In the genomic region with DNA sequence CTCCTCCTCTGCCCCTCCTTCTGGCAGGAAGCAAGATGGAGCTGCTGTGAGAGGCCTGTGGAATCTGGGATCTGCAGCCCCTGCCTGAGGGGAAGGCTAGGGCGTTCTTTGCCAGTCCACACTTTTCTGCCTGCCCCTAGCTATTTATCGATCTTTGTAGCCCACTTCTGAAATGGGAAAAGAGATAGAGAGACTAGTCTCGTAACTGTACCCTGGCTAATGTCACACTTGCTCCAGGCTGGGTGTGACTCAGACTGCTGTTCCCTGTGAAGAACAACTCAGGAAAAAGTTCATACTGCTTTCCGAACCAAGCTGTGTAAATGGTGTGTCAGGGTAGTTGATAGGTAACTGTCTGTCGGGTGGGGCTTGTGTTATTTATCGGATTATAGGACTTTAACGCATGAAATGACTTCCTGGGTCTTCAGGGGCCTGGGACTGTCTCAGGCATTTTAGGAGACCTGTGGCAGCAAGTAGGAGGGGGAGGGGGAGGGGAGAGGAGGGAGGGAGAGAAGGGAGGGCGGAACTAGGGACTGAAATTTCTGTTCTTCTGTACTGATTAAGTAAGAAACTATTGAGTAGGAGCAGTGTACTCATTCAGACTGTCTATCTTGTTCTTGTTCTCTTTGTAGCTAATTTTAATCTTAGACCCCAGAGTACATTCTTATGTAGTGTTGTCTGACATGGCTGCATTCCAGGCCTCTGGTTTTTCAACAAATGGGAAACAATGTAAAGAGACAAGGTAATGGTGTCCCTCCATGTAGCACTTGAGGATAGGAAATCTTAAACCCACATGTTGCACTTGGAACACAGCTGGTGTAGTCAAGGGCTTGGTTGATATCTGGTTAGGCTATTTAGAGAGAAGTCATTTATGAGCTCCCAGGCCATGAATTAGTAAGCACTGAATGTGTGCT, we compare ENCODE assay signal across 8 mouse cellular contexts. TPM values are rescaled to one million over a fixed set of nuclear protein-coding genes. Genes with fewer than 3 reads are reported as not detected.
DNase-seq lines count a peak whose midpoint lies in the region; ATAC-seq and TF ChIP-seq lines count a peak whose summit lies in the region.

No protein-coding gene starts in this region.

- H3K4me2 ChIP-seq in kidney, embryonic 15.5 days = peak overlapping the region; percentile 81

- 5% methylated on average over 8 of the region's 8 CpGs for WGBS in heart, adult 2 months
- 30% methylated on average over 8 of the region's 8 CpGs for WGBS in kidney, embryonic 15.5 days

- no peak for TF ChIP-seq EP300 in ES-Bruce4 (IDR thresholded peaks at IDR 0.05; ENCODE audit: insufficient read depth, low read depth, low read length)
- TF ChIP-seq EP300 in heart, adult 2 months (IDR thresholded peaks at IDR 0.05; ENCODE audit: insufficient read depth, low read depth, low read length) = no peak

- no peak for TF ChIP-seq POLR2A in ES-Bruce4 (IDR thresholded peaks at IDR 0.05; ENCODE audit: insufficient read depth, low read length)
- TF ChIP-seq POLR2A in heart, adult 2 months (IDR thresholded peaks at IDR 0.05; ENCODE audit: insufficient read depth, low read depth, low read length) = no peak

- DNase-seq in adrenal gland, postnatal 25 days = peak; percentile 8
- peak; percentile 20 to 41 for DNase-seq in heart, adult 2 months
- DNase-seq in lung, postnatal 4 days = peak; percentile 31 to 34
- DNase-seq in urinary bladder, postnatal 10 days (ENCODE audit: low spot score) = no peak
- DNase-seq in thymus, postnatal 36 days = no peak

- TF ChIP-seq CTCF in ES-Bruce4 (IDR thresholded peaks at IDR 0.05; ENCODE audit: low read depth, low read length) = no peak
- no peak for TF ChIP-seq CTCF in heart, adult 2 months (IDR thresholded peaks at IDR 0.05)

- H3K4me1 ChIP-seq in ES-Bruce4 (ENCODE audit: control insufficient read depth, insufficient read depth, low read length) = no peaks in the 10 kb centered on the region
- H3K4me1 ChIP-seq in heart, adult 2 months (ENCODE audit: control insufficient read depth, insufficient read depth, low read length) = peaks cover 6% of the 10 kb centered on the region
- H3K4me1 ChIP-seq in kidney, embryonic 15.5 days = peaks cover 27% of the 10 kb centered on the region

- no peaks in the 10 kb centered on the region for H3K27me3 ChIP-seq in ES-Bruce4 (ENCODE audit: control insufficient read depth, insufficient read depth, low read length, poor library complexity, severe bottlenecking)
- no peaks in the 10 kb centered on the region; the same call in 1 of the 2 replicates for H3K27me3 ChIP-seq in heart, adult 2 months (ENCODE audit: control insufficient read depth, insufficient read depth, low read length)
- no peaks in the 10 kb centered on the region for H3K27me3 ChIP-seq in kidney, embryonic 15.5 days

- H3K9me3 ChIP-seq in ES-Bruce4 (replicated peaks; ENCODE audit: control insufficient read depth, insufficient read depth, low read length, poor library complexity, severe bottlenecking) = no peaks in the 10 kb centered on the region
- H3K9me3 ChIP-seq in kidney, embryonic 15.5 days (replicated peaks) = no peaks in the 10 kb centered on the region

- H3K79me2 ChIP-seq in heart, adult 2 months (replicated peaks; ENCODE audit: control insufficient read depth, insufficient read depth, low read length) = peaks cover 6% of the 10 kb centered on the region

- ATAC-seq in kidney, embryonic 15.5 days (replicated peaks; ENCODE audit: low FRiP score) = no peak
- no peak for ATAC-seq in activated CD4-positive, CD25-positive, alpha-beta regulatory T cell, adult 4 months

- H3K4me3 ChIP-seq in ES-Bruce4 (ENCODE audit: low read depth, low read length) = peak overlapping the region; percentile 94
- peak overlapping the region; percentile 82 for H3K4me3 ChIP-seq in heart, adult 2 months
- peak overlapping the region; percentile 89 for H3K4me3 ChIP-seq in kidney, embryonic 15.5 days (replicated peaks)

- intact Hi-C loops in heart, adult 2 months (cut with DNase I) = loop anchor here (2.0 kb wide), 1 partner anchor 62 kb away; no protein-coding TSS in a partner anchor

- H3K27ac ChIP-seq in ES-Bruce4 (ENCODE audit: insufficient read depth, low read length) = no peak overlapping the region
- H3K27ac ChIP-seq in heart, adult 2 months = peak overlapping the region; percentile 97
- peak overlapping the region; percentile 89 for H3K27ac ChIP-seq in kidney, embryonic 15.5 days

- H3K9ac ChIP-seq in ES-Bruce4 (ENCODE audit: low read depth, poor library complexity, severe bottlenecking) = peak overlapping the region; percentile 75; the same call in 1 of the 2 replicates
- peak overlapping the region; percentile 86 for H3K9ac ChIP-seq in heart, adult 2 months (ENCODE audit: low read depth, low read length)
- peak overlapping the region; percentile 86 for H3K9ac ChIP-seq in kidney, embryonic 15.5 days

- no peaks in the 10 kb centered on the region for H3K36me3 ChIP-seq in ES-Bruce4 (ENCODE audit: control insufficient read depth, insufficient read depth, low read length, poor library complexity, severe bottlenecking)
- H3K36me3 ChIP-seq in heart, adult 2 months (ENCODE audit: control insufficient read depth, insufficient read depth, low read length) = peaks cover 29% of the 10 kb centered on the region
- H3K36me3 ChIP-seq in kidney, embryonic 15.5 days = no peaks in the 10 kb centered on the region

RNA-seq across cellular contexts. Expression of a gene that starts 1.5 kb away (rescaled TPM):
- 123 and 124 TPM in 2 replicates for polyA plus RNA-seq in ES-Bruce4 (2011; ENCODE audit: insufficient read depth, insufficient read length, low read depth, missing spikeins)
- 91.6 and 100 TPM in 2 replicates for total RNA-seq in adrenal gland, postnatal 25 days (2021)
- total RNA-seq in heart, adult 2 months (2021) = 100 to 1,000 TPM; 102 to 103 TPM
- 62.4 and 117 TPM in 2 replicates for polyA plus RNA-seq in heart, adult 2 months (2012; rRNA removed)
- 46.4 and 51.3 TPM in 2 replicates for polyA plus RNA-seq in kidney, embryonic 15.5 days (2015; fragmentation: Nextera tagmentation; extraction: Ambion mirVana)
- 1 to 10 TPM in 1 of 2 experiments, under 1 TPM in 1; 0.89 to 1.0 TPM for polyA plus RNA-seq in activated CD4-positive, CD25-positive, alpha-beta regulatory T cell, adult 4 months (2017; shearing (Covaris generic))

Comparison
In these comparisons a context has a peak if more than half of its experiments do, and no peak if none do; other contexts are left out.
1. DNase-seq: peak in adrenal gland, postnatal 25 days (single experiment), heart, adult 2 months (2 of 2) and lung, postnatal 4 days (2 of 2); none in urinary bladder, postnatal 10 days (single experiment) and thymus, postnatal 36 days (0 of 2).
2. RNA of a gene that starts 1.5 kb away (polyA plus RNA-seq): 123 to 124 TPM in ES-Bruce4, 62.4 to 117 TPM in heart, adult 2 months and 46.4 to 51.3 TPM in kidney, embryonic 15.5 days; 0.89 to 1.0 TPM in activated CD4-positive, CD25-positive, alpha-beta regulatory T cell, adult 4 months; every median in the first group is over 10 times any median in the second.
3. Peak in every context shown above with its lines, with median percentiles within 50 percentile points of each other: H3K4me3 ChIP-seq and H3K9ac ChIP-seq.